Mouse (Mus musculus) heart, embryonic 16.5 days (tissue): Measurements from ENCODE around the gene Kirrel3. TPM values are rescaled to one million over a fixed set of nuclear protein-coding genes. Genes with fewer than 3 reads are reported as not detected.

Experiments used
- ATAC-seq: fragments of 200-750 bp; cut with Nextera tagmentation; replicated peaks from 2 replicates; pipeline ENCODE4 v1.8.0; 2017; ENCODE audit warnings: moderate number of reproducible peaks; ENCODE audit not compliant: insufficient read depth, low FRiP score; ENCODE audit errors: extremely low read depth
- H3K27ac ChIP-seq: fragments of 300-500 bp; sonication (generic); 2 replicates; pipeline ENCODE4 v1.5.1; 2014; ENCODE audit warnings: mild to moderate bottlenecking, low read length, control low read depth, moderate library complexity
- H3K27me3 ChIP-seq: fragments of 300-500 bp; sonication (generic); 2 replicates; pipeline ENCODE4 v1.6.1; 2014; ENCODE audit warnings: low read length, mixed read lengths; ENCODE audit not compliant: control insufficient read depth, insufficient read depth
- H3K36me3 ChIP-seq: fragments of 300-500 bp; sonication (generic); 2 replicates; pipeline ENCODE4 v1.6.1; 2014; ENCODE audit not compliant: control insufficient read depth, insufficient read depth
- H3K4me1 ChIP-seq: fragments of 300-500 bp; sonication (generic); 2 replicates; pipeline ENCODE4 v1.6.1; 2014; ENCODE audit warnings: low read length, mixed read lengths; ENCODE audit not compliant: control insufficient read depth, insufficient read depth
- H3K4me2 ChIP-seq: fragments of 300-500 bp; sonication (generic); 2 replicates; pipeline ENCODE4 v1.6.1; 2014; ENCODE audit warnings: low read depth, mild to moderate bottlenecking, control low read depth, low read length
- H3K4me3 ChIP-seq: fragments of 300-500 bp; sonication (generic); 2 replicates; pipeline ENCODE4 v1.5.1; 2014; ENCODE audit warnings: mild to moderate bottlenecking, control low read depth, low read length
- H3K9ac ChIP-seq: fragments of 300-500 bp; sonication (generic); 2 replicates; pipeline ENCODE4 v1.6.1; 2014; ENCODE audit warnings: low read length, control low read depth
- H3K9me3 ChIP-seq: fragments of 300-500 bp; sonication (generic); replicated peaks from 2 replicates; pipeline ENCODE4 v1.6.1; 2016; ENCODE audit warnings: low read length; ENCODE audit not compliant: control insufficient read depth
- WGBS: fragments of 180-500 bp; shearing (Covaris S2); extraction: QIAGEN DNeasy Blood & Tissue Kit; methylation state at CpG from one replicate; pipeline ENCODE4 v1.1.7; 2014; 5-methylcytosine and 5-hydroxymethylcytosine counted together
- polyA plus RNA-seq: library from polyadenylated mRNA; unstranded; fragments of >200 nt; fragmentation: Nextera tagmentation; extraction: Ambion mirVana; gene quantifications from 2 replicates; pipeline ENCODE4 v1.2.1, GENCODE M21; 2015

The Kirrel3 gene
- polyA plus RNA-seq, 1 experiment from 2014 or later, result 1.6 TPM

DNA sequence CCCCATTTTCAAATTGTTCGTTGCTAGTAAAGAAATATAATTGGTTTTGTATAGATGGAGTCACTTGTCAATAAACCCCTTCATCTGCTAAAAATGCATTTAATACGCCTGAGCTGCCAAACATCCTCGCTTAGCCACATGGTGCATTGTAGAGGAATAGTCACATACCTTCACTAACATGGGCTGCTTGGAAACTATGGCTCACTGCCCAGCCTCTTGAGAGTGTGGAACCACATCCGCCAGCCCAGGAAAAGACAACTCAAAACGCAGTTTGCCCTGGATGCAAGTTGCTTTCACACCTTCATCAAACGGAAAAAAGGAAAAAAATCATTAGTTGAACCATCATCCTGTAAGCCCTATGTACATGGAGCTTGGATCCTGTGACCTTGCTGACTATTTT, 472.0 kb downstream of the Kirrel3 start:
- no peak overlapping the region for H3K27ac ChIP-seq
- no peaks in the 10 kb centered on the region for H3K36me3 ChIP-seq
- no peak overlapping the region for H3K4me2 ChIP-seq
- no peak overlapping the region for H3K9ac ChIP-seq
- H3K27me3 ChIP-seq, result no peaks in the 10 kb centered on the region
- 49% methylated on average over 6 of the region's 6 CpGs for WGBS
- ATAC-seq, result no peak
- no peak overlapping the region for H3K4me3 ChIP-seq
- H3K9me3 ChIP-seq, result no peaks in the 10 kb centered on the region
- peaks cover 10% of the 10 kb centered on the region for H3K4me1 ChIP-seq

DNA sequence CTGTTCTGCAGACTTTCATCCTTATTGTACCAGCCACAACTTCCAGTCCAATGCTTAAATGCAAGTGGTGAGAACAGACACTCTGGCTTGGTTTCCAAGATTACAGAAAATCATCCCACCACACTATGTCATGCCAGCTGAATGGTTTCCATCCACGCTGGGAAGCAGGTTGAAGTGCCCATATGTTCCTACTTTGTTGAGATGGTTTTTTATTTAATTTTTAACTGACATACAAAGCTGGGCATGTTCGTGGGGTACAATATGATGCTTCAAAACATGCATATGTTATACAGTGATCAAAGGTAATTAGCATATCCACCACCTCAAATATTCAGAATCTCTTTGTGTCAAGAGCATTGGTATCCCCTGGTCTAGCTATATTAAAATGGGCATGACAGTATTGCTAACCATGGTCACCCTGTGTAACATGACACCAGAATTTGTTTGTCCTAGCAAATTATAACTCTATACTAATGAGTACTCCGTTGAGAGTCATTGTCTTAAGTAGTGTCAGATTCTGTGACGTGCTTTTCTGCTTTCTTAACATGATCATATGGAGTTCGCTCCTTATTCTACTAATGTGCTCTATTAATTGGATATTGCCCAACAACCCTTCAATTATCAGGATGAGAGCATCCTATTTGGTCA, 472.6 kb downstream of the Kirrel3 start:
- Histone ChIP-seq H3K9me3 (no peaks in the 10 kb centered on the region), H3K4me2 (no peak overlapping the region), H3K4me1 (peaks cover 7% of the 10 kb centered on the region; the same call in 1 of the 2 replicates), H3K27me3 (no peaks in the 10 kb centered on the region), H3K36me3 (no peaks in the 10 kb centered on the region), H3K4me3 (no peak overlapping the region), H3K9ac (no peak overlapping the region), H3K27ac (no peak overlapping the region)
- 73% methylated on average over 5 of the region's 5 CpGs for WGBS
- ATAC-seq, result no peak

DNA sequence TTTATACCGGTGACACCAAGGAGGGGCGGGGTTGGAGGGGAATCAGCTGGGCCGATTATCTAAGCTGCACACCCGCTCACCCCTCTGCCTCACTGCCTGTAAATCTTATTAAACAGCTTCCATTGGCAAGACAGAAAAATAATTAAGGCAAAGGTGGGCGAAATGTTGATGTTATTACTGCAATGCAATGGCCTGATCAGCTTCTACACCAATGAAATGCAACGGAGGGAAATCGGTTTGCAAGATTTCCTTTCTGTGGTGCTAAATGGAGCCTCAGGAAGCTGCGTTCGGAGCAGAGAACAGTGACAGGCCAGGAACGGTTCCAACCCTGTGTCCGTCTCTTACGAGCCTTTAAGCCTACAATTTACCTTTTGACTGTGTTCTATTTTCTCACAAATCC, 475.0 kb downstream of the Kirrel3 start:
- H3K4me2 ChIP-seq, result no peak overlapping the region
- WGBS, result 59% methylated on average over 12 of the region's 12 CpGs
- ATAC-seq, result no peak
- H3K9me3 ChIP-seq, result no peaks in the 10 kb centered on the region
- H3K9ac ChIP-seq, result no peak overlapping the region
- no peaks in the 10 kb centered on the region for H3K4me1 ChIP-seq
- no peak overlapping the region for H3K27ac ChIP-seq
- no peaks in the 10 kb centered on the region for H3K36me3 ChIP-seq
- no peak overlapping the region for H3K4me3 ChIP-seq
- H3K27me3 ChIP-seq, result no peaks in the 10 kb centered on the region

DNA sequence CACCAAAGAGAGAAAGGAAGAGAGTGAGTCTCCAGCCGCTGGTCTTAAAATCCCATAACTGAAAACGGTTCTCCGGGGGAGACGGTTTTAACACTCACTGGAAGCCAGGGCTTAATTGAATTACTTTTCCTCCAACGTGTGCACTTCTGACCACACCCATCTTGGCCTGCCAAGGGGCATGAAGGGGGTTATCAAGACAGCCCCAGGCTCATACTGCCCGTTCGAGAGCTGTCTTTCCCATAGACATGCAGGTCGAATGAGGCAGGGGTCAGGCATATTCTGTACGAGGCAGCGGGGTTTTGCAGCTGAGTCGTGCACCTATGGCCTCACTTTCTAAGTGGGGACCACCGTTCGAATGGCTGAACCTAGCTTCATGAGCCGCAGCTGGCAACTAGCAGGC, 475.5 kb downstream of the Kirrel3 start:
- Histone ChIP-seq H3K4me2 (no peak overlapping the region), H3K36me3 (no peaks in the 10 kb centered on the region), H3K9me3 (no peaks in the 10 kb centered on the region), H3K4me1 (no peaks in the 10 kb centered on the region), H3K27ac (no peak overlapping the region), H3K4me3 (no peak overlapping the region), H3K27me3 (no peaks in the 10 kb centered on the region), H3K9ac (no peak overlapping the region)
- 66% methylated on average over 14 of the region's 14 CpGs for WGBS
- ATAC-seq, result no peak

DNA sequence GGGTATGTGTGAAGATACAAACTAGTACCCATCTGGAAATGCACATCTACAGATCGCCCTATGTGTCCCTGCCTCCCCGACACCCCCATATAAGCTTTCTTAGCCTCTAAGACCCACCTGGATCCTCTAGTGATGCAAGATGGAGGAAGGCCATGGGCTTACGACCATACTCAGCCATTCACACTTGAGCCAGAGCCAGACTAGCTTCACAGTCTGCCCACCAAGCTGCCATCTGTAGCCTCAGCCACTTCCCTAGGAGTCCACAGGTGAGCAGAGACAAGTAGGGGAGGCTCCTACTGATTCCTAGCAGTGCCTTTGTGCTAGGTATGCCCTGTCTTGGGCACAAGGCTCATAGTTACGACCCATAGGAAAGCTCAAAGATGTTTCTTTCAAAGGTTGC, 476.6 kb downstream of the Kirrel3 start:
- Histone ChIP-seq H3K4me2 (no peak overlapping the region), H3K27me3 (no peaks in the 10 kb centered on the region), H3K4me1 (no peaks in the 10 kb centered on the region), H3K36me3 (no peaks in the 10 kb centered on the region), H3K4me3 (no peak overlapping the region), H3K9me3 (no peaks in the 10 kb centered on the region), H3K27ac (no peak overlapping the region), H3K9ac (no peak overlapping the region)
- 82% methylated on average over 4 of the region's 4 CpGs for WGBS
- ATAC-seq, result no peak

DNA sequence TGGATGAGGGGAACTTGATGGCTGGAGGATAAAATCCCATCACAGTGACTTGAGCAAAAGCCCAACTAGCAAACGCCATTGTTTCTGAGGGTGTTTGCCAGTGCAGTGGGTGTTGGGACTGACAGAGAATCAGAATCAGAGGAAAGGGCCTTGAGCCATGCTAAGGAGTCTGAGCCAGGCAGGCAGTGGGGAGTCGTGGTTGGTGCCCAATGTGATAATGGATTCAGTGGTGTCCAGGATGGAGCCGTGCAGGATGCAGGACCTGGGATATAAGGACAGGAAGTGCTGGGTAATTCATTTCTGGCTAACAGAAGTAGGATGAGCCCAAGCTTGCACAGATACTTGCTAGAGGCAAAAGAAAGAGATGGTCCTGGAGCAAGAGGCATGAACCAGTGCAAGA, 477.9 kb downstream of the Kirrel3 start:
- Histone ChIP-seq H3K4me1 (no peaks in the 10 kb centered on the region), H3K4me2 (no peak overlapping the region), H3K4me3 (no peak overlapping the region), H3K27ac (no peak overlapping the region), H3K36me3 (no peaks in the 10 kb centered on the region), H3K27me3 (no peaks in the 10 kb centered on the region), H3K9me3 (no peaks in the 10 kb centered on the region), H3K9ac (no peak overlapping the region)
- 58% methylated on average over 3 of the region's 3 CpGs for WGBS
- ATAC-seq, result no peak

DNA sequence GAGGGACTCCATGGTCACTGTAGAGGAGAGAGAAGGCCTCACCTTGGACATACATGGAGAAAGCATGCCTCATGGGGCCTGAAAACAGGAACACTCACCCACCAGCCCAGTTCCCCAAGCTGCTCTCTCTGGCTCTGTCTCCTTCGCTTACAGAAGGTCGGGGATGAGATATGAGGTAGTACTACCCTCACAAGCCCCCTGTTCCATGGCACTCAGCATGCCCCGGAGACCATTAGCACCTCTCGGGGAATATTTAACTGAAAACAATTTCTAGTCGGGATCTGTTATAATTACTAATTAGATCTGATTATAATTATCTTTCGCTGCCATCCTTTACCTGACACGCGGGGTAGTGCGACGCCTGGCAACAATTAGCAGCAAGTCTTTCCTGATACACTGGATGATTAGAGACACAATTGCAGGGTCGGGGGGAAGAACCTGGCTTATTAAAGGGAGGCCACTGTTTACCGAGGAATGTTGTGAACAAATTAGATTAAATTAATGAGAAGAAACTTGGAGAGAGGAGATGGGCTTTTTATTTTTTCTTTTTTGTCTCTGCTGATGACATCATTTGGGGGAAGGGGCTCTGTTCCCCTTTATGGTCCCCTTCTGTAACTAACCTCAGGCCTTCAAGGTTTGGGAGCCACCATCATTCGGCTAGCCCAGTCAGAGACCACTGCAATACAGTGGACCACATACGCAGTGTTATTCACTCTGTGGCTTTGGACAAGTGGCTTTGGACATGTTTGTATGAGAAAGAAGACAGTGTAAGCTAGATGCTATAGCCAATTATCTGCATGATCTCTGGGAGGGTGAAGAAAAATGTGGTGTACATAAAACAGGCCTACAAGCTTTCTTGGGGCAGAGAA, 478.7 kb downstream of the Kirrel3 start:
- no peaks in the 10 kb centered on the region for H3K9me3 ChIP-seq
- no peaks in the 10 kb centered on the region for H3K36me3 ChIP-seq
- H3K4me1 ChIP-seq, result no peaks in the 10 kb centered on the region
- no peak for ATAC-seq
- no peak overlapping the region for H3K4me3 ChIP-seq
- no peak overlapping the region for H3K4me2 ChIP-seq
- 78% methylated on average over 14 of the region's 14 CpGs for WGBS
- H3K27ac ChIP-seq, result no peak overlapping the region
- H3K9ac ChIP-seq, result no peak overlapping the region
- H3K27me3 ChIP-seq, result no peaks in the 10 kb centered on the region

DNA sequence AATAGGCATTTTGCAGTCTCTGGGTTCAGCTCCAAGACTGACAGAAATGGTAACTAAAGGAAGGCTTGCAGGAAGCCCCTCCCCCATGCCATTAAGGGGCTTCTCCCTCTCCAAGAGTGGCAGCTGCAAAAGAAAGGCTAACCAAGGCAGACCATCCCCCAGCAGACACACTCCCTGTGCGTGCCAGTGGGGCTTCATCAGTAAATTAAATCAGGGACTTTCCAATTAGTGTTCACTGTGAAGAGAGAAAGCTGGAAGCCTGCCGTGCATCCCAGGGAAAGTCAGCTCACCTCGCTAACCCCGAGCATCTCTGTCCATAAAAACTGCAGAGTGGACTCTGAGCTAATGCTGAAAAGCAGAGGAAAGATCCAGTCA, 479.3 kb downstream of the Kirrel3 start:
- no peak overlapping the region for H3K9ac ChIP-seq
- no peaks in the 10 kb centered on the region for H3K4me1 ChIP-seq
- no peak overlapping the region for H3K27ac ChIP-seq
- H3K4me3 ChIP-seq, result no peak overlapping the region
- no peaks in the 10 kb centered on the region for H3K36me3 ChIP-seq
- no peaks in the 10 kb centered on the region for H3K27me3 ChIP-seq
- WGBS, result 50% methylated on average over 4 of the region's 4 CpGs
- H3K4me2 ChIP-seq, result no peak overlapping the region
- ATAC-seq, result no peak
- H3K9me3 ChIP-seq, result no peaks in the 10 kb centered on the region

DNA sequence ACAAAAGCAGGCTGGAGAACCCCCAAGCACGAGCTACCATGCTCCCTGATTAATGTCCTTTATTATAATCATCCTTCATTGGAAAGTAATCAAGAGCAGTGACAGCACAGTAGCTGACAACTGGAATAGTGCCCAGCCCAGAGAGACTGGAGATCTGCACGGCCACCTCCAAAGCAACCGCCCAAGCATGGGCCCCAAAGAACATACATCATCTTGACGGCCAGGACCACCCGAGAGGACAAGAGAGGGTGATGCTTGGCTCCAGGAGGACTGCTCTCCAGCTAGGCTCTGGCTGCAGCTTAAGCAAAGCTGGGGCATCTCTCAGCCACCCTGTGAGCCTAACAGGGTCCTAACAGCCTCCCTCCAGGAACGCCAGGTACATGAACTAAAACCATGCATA, 482.1 kb downstream of the Kirrel3 start:
- WGBS, result 45% methylated on average over 6 of the region's 6 CpGs
- ATAC-seq, result no peak
- no peaks in the 10 kb centered on the region for H3K36me3 ChIP-seq

More for the DNA sequence above, 482.1 kb downstream of the Kirrel3 start:
- Histone ChIP-seq H3K9ac (no peak overlapping the region), H3K27me3 (no peaks in the 10 kb centered on the region), H3K4me3 (no peak overlapping the region), H3K4me1 (no peaks in the 10 kb centered on the region), H3K27ac (no peak overlapping the region), H3K4me2 (no peak overlapping the region), H3K9me3 (no peaks in the 10 kb centered on the region)
